In the genomic region with DNA sequence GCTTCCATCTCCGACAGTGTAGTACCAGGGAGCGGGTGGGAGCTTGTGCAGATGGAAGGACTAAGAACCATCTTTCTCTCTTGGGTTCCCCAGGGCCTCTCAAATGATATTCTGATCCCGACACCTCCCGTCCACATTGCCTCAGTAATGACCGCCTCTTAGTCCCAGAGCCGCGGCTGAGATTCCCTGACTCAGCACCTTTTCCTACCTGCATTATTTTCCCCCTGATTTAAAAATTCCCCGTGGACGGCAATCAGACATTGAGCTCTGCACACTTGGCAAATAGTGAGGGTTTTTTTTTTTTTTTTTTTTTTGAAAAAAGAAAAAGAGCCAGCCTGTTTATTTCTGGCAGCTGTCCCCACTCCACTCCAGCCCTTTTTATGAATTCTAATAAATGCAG, we compare ENCODE assay signal across 18 mouse cellular contexts.
"Had no signal": no experiment of that assay in that cellular context is flagged by ENCODE, and none has a peak within 500 bp of the region (broad histone marks: within the 10 kb centered on the region; RNA-seq: fewer than 3 reads in every experiment).

No protein-coding gene starts in this region.

- ATAC-seq: midbrain, embryonic 16.5 days had no signal

- H3K4me2 ChIP-seq: lung, embryonic 14.5 days; midbrain, embryonic 12.5 days; neural tube, embryonic 13.5 days; neural tube, embryonic 15.5 days; stomach, embryonic 15.5 days had no signal

- H3K4me3 ChIP-seq: midbrain, embryonic 10.5 days; midbrain, embryonic 12.5 days; myocyte; neural tube, embryonic 13.5 days; neural tube, embryonic 15.5 days; stomach, embryonic 15.5 days had no signal

- H3K27ac ChIP-seq: midbrain, embryonic 10.5 days; midbrain, embryonic 12.5 days; neural tube, embryonic 13.5 days; neural tube, embryonic 15.5 days; stomach, embryonic 15.5 days; stomach, postnatal 0 days had no signal

- H3K36me3 ChIP-seq: midbrain, embryonic 10.5 days; midbrain, embryonic 12.5 days; neural tube, embryonic 13.5 days; neural tube, embryonic 15.5 days; stomach, embryonic 15.5 days had no signal

- H3K9me3 ChIP-seq: midbrain, embryonic 10.5 days; midbrain, embryonic 12.5 days; neural tube, embryonic 13.5 days; neural tube, embryonic 15.5 days; stomach, embryonic 15.5 days had no signal

- H3K9ac ChIP-seq: lung, embryonic 14.5 days; midbrain, embryonic 12.5 days; neural tube, embryonic 13.5 days; neural tube, embryonic 15.5 days; stomach, embryonic 15.5 days had no signal

- DNase-seq: lung, adult 18-20 months; lung, embryonic 14.5 days; lung, postnatal 10 days; lung, postnatal 4 days; retina, postnatal 1 day; right cerebral cortex, adult 18-20 months; right cerebral cortex, postnatal 25 days; thymus, adult 2 months; thymus, postnatal 25 days; thymus, postnatal 4 days had no signal

- H3K27me3 ChIP-seq: neural tube, embryonic 13.5 days; neural tube, embryonic 15.5 days; stomach, embryonic 15.5 days had no signal
